In genomic region chr11:119249011-119249410, GRCm38 (mm10) we compare ENCODE assay signal across 8 mouse cellular contexts. TPM values are rescaled to one million over a fixed set of nuclear protein-coding genes. Genes with fewer than 3 reads are reported as not detected.
DNase-seq lines count a peak whose midpoint lies in the region; ATAC-seq lines count a peak whose summit lies in the region.

No protein-coding gene starts in this region.

- no peaks in the 10 kb centered on the region for H3K9me3 ChIP-seq in midbrain, embryonic 10.5 days (replicated peaks)
- no peaks in the 10 kb centered on the region for H3K9me3 ChIP-seq in midbrain, embryonic 15.5 days

- peak overlapping the region; percentile 30; the same call in 1 of the 2 replicates for H3K27ac ChIP-seq in midbrain, embryonic 10.5 days (replicated peaks)
- H3K27ac ChIP-seq in midbrain, embryonic 15.5 days = no peak overlapping the region

- ATAC-seq in midbrain, embryonic 15.5 days (replicated peaks) = no peak
- no peak for ATAC-seq in inflammation-experienced regulatory T-cells, adult 6 months

- peak; percentile 62 for DNase-seq in midbrain, embryonic 10.5 days (ENCODE audit: low spot score)
- peak; percentile 76 for DNase-seq in R1 (ENCODE audit: low read depth, low spot score)
- DNase-seq in embryo, embryonic 11.5 days (ENCODE audit: low read depth, low spot score) = peak; percentile 77
- peak; percentile 54 to 84 for DNase-seq in heart, postnatal 14 days
- DNase-seq in layer of hippocampus, postnatal 10 days (ENCODE audit: low spot score in 2 of 2) = peak; percentile 49 to 54
- DNase-seq in mesoderm, embryonic 11.5 days (ENCODE audit: low read depth, low spot score) = peak; percentile 90

- no peak overlapping the region for H3K4me2 ChIP-seq in midbrain, embryonic 15.5 days

- intact Hi-C loops in heart, postnatal 14 days (cut with DNase I) = loop anchor here (2.0 kb wide), 1 partner anchor 42 kb away; no protein-coding TSS in a partner anchor

- H3K4me1 ChIP-seq in midbrain, embryonic 10.5 days = peaks cover 30% of the 10 kb centered on the region
- peaks cover 20% of the 10 kb centered on the region for H3K4me1 ChIP-seq in midbrain, embryonic 15.5 days

- no peak overlapping the region for H3K9ac ChIP-seq in midbrain, embryonic 15.5 days

- H3K4me3 ChIP-seq in midbrain, embryonic 10.5 days = no peak overlapping the region
- no peak overlapping the region for H3K4me3 ChIP-seq in midbrain, embryonic 15.5 days

- peaks cover 24% of the 10 kb centered on the region for H3K27me3 ChIP-seq in midbrain, embryonic 10.5 days (ENCODE audit: low read depth, poor library complexity, severe bottlenecking)
- H3K27me3 ChIP-seq in midbrain, embryonic 15.5 days (replicated peaks) = no peaks in the 10 kb centered on the region

- WGBS in midbrain, embryonic 10.5 days = 39% methylated on average over 6 of the region's 6 CpGs
- 32% methylated on average over 6 of the region's 6 CpGs for WGBS in midbrain, embryonic 15.5 days

- peaks cover 27% of the 10 kb centered on the region for H3K36me3 ChIP-seq in midbrain, embryonic 10.5 days
- H3K36me3 ChIP-seq in midbrain, embryonic 15.5 days (replicated peaks) = no peaks in the 10 kb centered on the region

RNA-seq across cellular contexts. Expression of gene Gaa, which starts 18.7 kb away (rescaled TPM):
- polyA plus RNA-seq in midbrain, embryonic 10.5 days (2016; fragmentation: Nextera tagmentation; extraction: Ambion mirVana) = 32.0 and 33.6 TPM in 2 replicates
- 93.9 and 95.3 TPM in 2 replicates for polyA plus RNA-seq in midbrain, embryonic 15.5 days (2015; fragmentation: Nextera tagmentation; extraction: Ambion mirVana)
- total RNA-seq in heart, postnatal 14 days (2021) = 10 to 100 TPM; 53.1 to 56.0 TPM
- 100 to 1,000 TPM; 131 to 136 TPM for total RNA-seq in layer of hippocampus, postnatal 10 days (2021)
- polyA plus RNA-seq in inflammation-experienced regulatory T-cells, adult 6 months (2017; shearing (Covaris generic)) = 10 to 100 TPM in 2 of 3 experiments, 1 to 10 TPM in 1; 9.2 to 13.4 (median 11.8) TPM

RNA-seq across cellular contexts. Expression of gene Ccdc40, which starts 20.6 kb away (rescaled TPM):
- polyA plus RNA-seq in midbrain, embryonic 10.5 days (2016; fragmentation: Nextera tagmentation; extraction: Ambion mirVana) = 20.6 and 21.8 TPM in 2 replicates
- polyA plus RNA-seq in midbrain, embryonic 15.5 days (2015; fragmentation: Nextera tagmentation; extraction: Ambion mirVana) = 19.3 and 21.5 TPM in 2 replicates
- total RNA-seq in heart, postnatal 14 days (2021) = under 1 TPM; 0.15 to 0.31 TPM
- total RNA-seq in layer of hippocampus, postnatal 10 days (2021) = 1 to 10 TPM; 4.8 to 5.2 TPM
- polyA plus RNA-seq in inflammation-experienced regulatory T-cells, adult 6 months (2017; shearing (Covaris generic)) = 1 to 10 TPM; 1.6 to 4.2 (median 3.3) TPM

RNA-seq across cellular contexts. Expression of gene Tbc1d16, which starts 20.7 kb away (rescaled TPM):
- polyA plus RNA-seq in midbrain, embryonic 10.5 days (2016; fragmentation: Nextera tagmentation; extraction: Ambion mirVana) = 27.0 and 29.6 TPM in 2 replicates
- 66.8 and 67.2 TPM in 2 replicates for polyA plus RNA-seq in midbrain, embryonic 15.5 days (2015; fragmentation: Nextera tagmentation; extraction: Ambion mirVana)
- 10 to 100 TPM; 68.5 to 68.7 TPM for total RNA-seq in heart, postnatal 14 days (2021)
- total RNA-seq in layer of hippocampus, postnatal 10 days (2021) = 100 to 1,000 TPM; 111 to 115 TPM
- under 1 TPM; 0.20 to 0.55 (median 0.33) TPM for polyA plus RNA-seq in inflammation-experienced regulatory T-cells, adult 6 months (2017; shearing (Covaris generic))

RNA-seq across cellular contexts. Expression of gene Eif4a3, which starts 50.9 kb away (rescaled TPM):
- 465 and 494 TPM in 2 replicates for polyA plus RNA-seq in midbrain, embryonic 10.5 days (2016; fragmentation: Nextera tagmentation; extraction: Ambion mirVana)
- 261 and 266 TPM in 2 replicates for polyA plus RNA-seq in midbrain, embryonic 15.5 days (2015; fragmentation: Nextera tagmentation; extraction: Ambion mirVana)
- 10 to 100 TPM; 64.9 to 74.5 TPM for total RNA-seq in heart, postnatal 14 days (2021)
- 10 to 100 TPM; 88.9 to 93.0 TPM for total RNA-seq in layer of hippocampus, postnatal 10 days (2021)
- 100 to 1,000 TPM; 180 to 214 (median 192) TPM for polyA plus RNA-seq in inflammation-experienced regulatory T-cells, adult 6 months (2017; shearing (Covaris generic))

RNA-seq across cellular contexts. Expression of gene Card14, which starts 58.6 kb away (rescaled TPM):
- polyA plus RNA-seq in midbrain, embryonic 10.5 days (2016; fragmentation: Nextera tagmentation; extraction: Ambion mirVana) = not detected in 2 replicates
- 0.34 and 0.37 TPM in 2 replicates for polyA plus RNA-seq in midbrain, embryonic 15.5 days (2015; fragmentation: Nextera tagmentation; extraction: Ambion mirVana)
- total RNA-seq in heart, postnatal 14 days (2021) = under 1 TPM; 0.14 to 0.15 TPM
- under 1 TPM; 0.25 to 0.38 TPM for total RNA-seq in layer of hippocampus, postnatal 10 days (2021)
- not detected for polyA plus RNA-seq in inflammation-experienced regulatory T-cells, adult 6 months (2017; shearing (Covaris generic))

Comparison
In these comparisons a context has a peak if more than half of its experiments do, and no peak if none do; other contexts are left out.
1. RNA of gene Tbc1d16, which starts 20.7 kb away (polyA plus RNA-seq): 66.8 to 67.2 TPM in midbrain, embryonic 15.5 days and 27.0 to 29.6 TPM in midbrain, embryonic 10.5 days; 0.20 to 0.55 TPM in inflammation-experienced regulatory T-cells, adult 6 months; every median in the first group is over 10 times any median in the second.
2. Peak in every context shown above with its lines, with median percentiles within 50 percentile points of each other: DNase-seq.